Mouse (Mus musculus) ZHBTc4 (cell line): ENCODE data around the gene Znrf4.
"Not testable (repeated sequence)": the region's sequence is repeated elsewhere in the genome, so short reads cannot be mapped to it uniquely, and the experiment has no call there.

Experiments
- DNase-seq: peaks from one replicate; pipeline ENCODE4 v3.0.0-alpha.2; 2011; ENCODE audit warnings: low read depth, low spot score

Znrf4 gene

GRCm38 (mm10) chr17:56536192-56536591, 24.0 kb upstream of the Znrf4 start:
- DNase-seq = no peak

- DNase-seq = no peak
These were observed 12.7 kb upstream of the Znrf4 start for GRCm38 (mm10) chr17:56524943-56525342.

- DNase-seq = no peak
These were observed 10.5 kb upstream of the Znrf4 start for GRCm38 (mm10) chr17:56522744-56523143.

GRCm38 (mm10) chr17:56515690-56516410, 3.6 kb upstream of the Znrf4 start:
- DNase-seq = peak; percentile 51

GRCm38 (mm10) chr17:56514916-56515315, 2.7 kb upstream of the Znrf4 start:
- no peak for DNase-seq

- no peak for DNase-seq
These were observed 2.1 kb upstream of the Znrf4 start for GRCm38 (mm10) chr17:56514330-56514729.

GRCm38 (mm10) chr17:56511707-56512090, 532 bp downstream of the Znrf4 start:
- DNase-seq = no peak

GRCm38 (mm10) chr17:56510970-56511706, 1.1 kb downstream of the Znrf4 start:
- peak; percentile 64 for DNase-seq

GRCm38 (mm10) chr17:56510473-56510969, 1.7 kb downstream of the Znrf4 start:
- DNase-seq = peak; percentile 36

GRCm38 (mm10) chr17:56509707-56510472, 2.3 kb downstream of the Znrf4 start:
- DNase-seq = peak; percentile 72

- DNase-seq = peak; percentile 26
These were observed 3.1 kb downstream of the Znrf4 start for GRCm38 (mm10) chr17:56509021-56509640.

GRCm38 (mm10) chr17:56507161-56508068, 4.8 kb downstream of the Znrf4 start:
- peak; percentile 95 for DNase-seq

- DNase-seq = no peak
These were observed 5.7 kb downstream of the Znrf4 start for GRCm38 (mm10) chr17:56506417-56507065.

GRCm38 (mm10) chr17:56505401-56505800, 6.8 kb downstream of the Znrf4 start:
- DNase-seq = no peak

GRCm38 (mm10) chr17:56502526-56502925, 9.7 kb downstream of the Znrf4 start:
- DNase-seq = peak; percentile 77

GRCm38 (mm10) chr17:56501635-56502400, 10.4 kb downstream of the Znrf4 start:
- not testable (repeated sequence) for DNase-seq

GRCm38 (mm10) chr17:56499229-56499628, 13.0 kb downstream of the Znrf4 start:
- no peak for DNase-seq

- DNase-seq = no peak
These were observed 17.8 kb downstream of the Znrf4 start for GRCm38 (mm10) chr17:56494480-56494879.

GRCm38 (mm10) chr17:56493841-56494240, 18.4 kb downstream of the Znrf4 start:
- no peak for DNase-seq
